Comparison of ENCODE assay signal across 16 mouse cellular contexts in the genomic region with DNA sequence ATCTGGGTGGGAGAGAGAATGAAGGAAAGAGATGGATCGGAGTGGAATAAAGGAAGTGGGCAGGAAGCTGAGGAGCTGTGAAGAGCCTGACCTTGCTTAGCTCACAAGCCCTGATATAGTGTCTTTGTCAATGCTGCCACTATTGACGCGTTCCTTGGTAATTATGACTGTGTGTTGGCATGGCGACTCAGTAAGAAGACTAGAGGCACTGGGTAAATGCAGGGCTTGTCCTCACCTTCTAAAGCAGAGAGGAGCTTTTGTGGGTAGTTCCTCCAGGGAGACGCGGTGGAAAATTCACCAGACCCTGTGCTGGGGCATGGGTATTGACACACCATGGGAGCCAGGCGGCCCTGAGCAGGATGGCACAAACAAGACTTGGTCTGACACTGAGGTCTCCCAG. TPM values are rescaled to one million over a fixed set of nuclear protein-coding genes. Genes with fewer than 3 reads are reported as not detected.
DNase-seq lines count a peak whose midpoint lies in the region; ATAC-seq and TF ChIP-seq lines count a peak whose summit lies in the region.
"Had no signal": no experiment of that assay in that cellular context is flagged by ENCODE, and none has a peak within 500 bp of the region (broad histone marks: within the 10 kb centered on the region; RNA-seq: fewer than 3 reads in every experiment).

No protein-coding gene starts in this region.

- TF ChIP-seq CTCF in left cerebral cortex, adult 2 months (IDR thresholded peaks at IDR 0.05) = no peak
- no peak for TF ChIP-seq CTCF in forebrain, postnatal 0 days (IDR thresholded peaks at IDR 0.05; ENCODE audit: low read depth)

- peak overlapping the region; percentile 80 for H3K9ac ChIP-seq in forebrain, postnatal 0 days
- peak overlapping the region; percentile 29; the same call in 1 of the 2 replicates for H3K9ac ChIP-seq in midbrain, embryonic 11.5 days (ENCODE audit: low read length)
- H3K9ac ChIP-seq in neural tube, embryonic 14.5 days (replicated peaks; ENCODE audit: low read depth, low read length) = no peak overlapping the region; the same call in 1 of the 2 replicates
- H3K9ac ChIP-seq: embryonic facial prominence, embryonic 13.5 days; liver, embryonic 15.5 days had no signal

- H3K4me3 ChIP-seq in left cerebral cortex, adult 2 months = no peak overlapping the region
- no peak overlapping the region for H3K4me3 ChIP-seq in forebrain, postnatal 0 days (ENCODE audit: low read depth, low read length)
- no peak overlapping the region for H3K4me3 ChIP-seq in midbrain, embryonic 11.5 days (ENCODE audit: low read depth, low read length)
- no peak overlapping the region for H3K4me3 ChIP-seq in neural tube, embryonic 14.5 days (ENCODE audit: low read depth, low read length)
- H3K4me3 ChIP-seq: embryonic facial prominence, embryonic 13.5 days; liver, embryonic 15.5 days had no signal

- 15% methylated on average over 7 of the region's 7 CpGs for WGBS in forebrain, postnatal 0 days
- WGBS in midbrain, embryonic 11.5 days = 65% methylated on average over 7 of the region's 7 CpGs
- WGBS in neural tube, embryonic 14.5 days = 17% methylated on average over 7 of the region's 7 CpGs

- peak overlapping the region; percentile 29 for H3K4me2 ChIP-seq in forebrain, postnatal 0 days (ENCODE audit: low read depth)
- no peak overlapping the region for H3K4me2 ChIP-seq in midbrain, embryonic 11.5 days
- peak overlapping the region; percentile 14; the same call in 1 of the 2 replicates for H3K4me2 ChIP-seq in neural tube, embryonic 14.5 days (ENCODE audit: low read depth, low read length)
- H3K4me2 ChIP-seq: embryonic facial prominence, embryonic 13.5 days; liver, embryonic 15.5 days had no signal

- peak in 1 of 2 experiments; percentile 19 for DNase-seq in left cerebral cortex, adult 2 months (ENCODE audit: extremely low spot score in 1 of 2, low spot score in 2 of 2)
- DNase-seq in left cerebral cortex, postnatal 36 days (ENCODE audit: low spot score in 2 of 2) = no peak
- no peak for DNase-seq in forebrain, postnatal 0 days
- DNase-seq in midbrain, embryonic 11.5 days (ENCODE audit: low spot score, missing footprints) = no peak
- no peak for DNase-seq in heart, adult 8-10 months (ENCODE audit: low spot score)
- DNase-seq in lung, postnatal 14 days = no peak
- DNase-seq: cerebellum, adult 2 months; heart, adult 11 months; heart, postnatal 10 days; kidney, adult 11 months; thymus, postnatal 4 days had no signal

- no peaks in the 10 kb centered on the region for H3K27me3 ChIP-seq in forebrain, postnatal 0 days (ENCODE audit: insufficient read depth, low read length)
- H3K27me3 ChIP-seq in midbrain, embryonic 11.5 days (ENCODE audit: control insufficient read depth, insufficient read depth, low read length) = peaks cover 51% of the 10 kb centered on the region
- H3K27me3 ChIP-seq in neural tube, embryonic 14.5 days (ENCODE audit: control insufficient read depth, insufficient read depth, low read length) = no peaks in the 10 kb centered on the region

- H3K9me3 ChIP-seq in forebrain, postnatal 0 days (ENCODE audit: low read length) = no peaks in the 10 kb centered on the region
- H3K9me3 ChIP-seq in midbrain, embryonic 11.5 days (ENCODE audit: control insufficient read depth, low read length) = no peaks in the 10 kb centered on the region
- H3K9me3 ChIP-seq in neural tube, embryonic 14.5 days (ENCODE audit: control insufficient read depth, low read length) = no peaks in the 10 kb centered on the region
- H3K9me3 ChIP-seq: embryonic facial prominence, embryonic 13.5 days; G1E; liver, embryonic 15.5 days had no signal

- intact Hi-C loops in left cerebral cortex, adult 2 months (cut with DNase I) = no loop called here
- intact Hi-C loops in left cerebral cortex, postnatal 36 days (cut with DNase I) = no loop called here

- H3K36me3 ChIP-seq in forebrain, postnatal 0 days (ENCODE audit: insufficient read depth) = peaks cover 14% of the 10 kb centered on the region
- no peaks in the 10 kb centered on the region for H3K36me3 ChIP-seq in midbrain, embryonic 11.5 days (ENCODE audit: control insufficient read depth, insufficient read depth, low read length)
- peaks cover 4% of the 10 kb centered on the region; the same call in 1 of the 2 replicates for H3K36me3 ChIP-seq in neural tube, embryonic 14.5 days (ENCODE audit: control insufficient read depth, insufficient read depth, low read length)
- H3K36me3 ChIP-seq: embryonic facial prominence, embryonic 13.5 days; G1E; liver, embryonic 15.5 days had no signal

- peaks cover 59% of the 10 kb centered on the region for H3K4me1 ChIP-seq in forebrain, postnatal 0 days (ENCODE audit: insufficient read depth)
- peaks cover 56% of the 10 kb centered on the region for H3K4me1 ChIP-seq in midbrain, embryonic 11.5 days (ENCODE audit: control insufficient read depth, insufficient read depth, low read length)
- peaks cover 64% of the 10 kb centered on the region for H3K4me1 ChIP-seq in neural tube, embryonic 14.5 days (ENCODE audit: control insufficient read depth, insufficient read depth, low read length)

- peak; percentile 30 for ATAC-seq in forebrain, postnatal 0 days
- ATAC-seq in midbrain, embryonic 11.5 days (ENCODE audit: low FRiP score) = no peak
- peak; percentile 68 for ATAC-seq in neural tube, embryonic 14.5 days (ENCODE audit: low read depth)
- no peak for ATAC-seq in activated CD4-positive, CD25-positive, alpha-beta regulatory T cell, adult 4 months

- peak overlapping the region; percentile 87 for H3K27ac ChIP-seq in left cerebral cortex, adult 2 months
- H3K27ac ChIP-seq in forebrain, postnatal 0 days (ENCODE audit: low read depth, low read length) = peak overlapping the region; percentile 98
- H3K27ac ChIP-seq in midbrain, embryonic 11.5 days (ENCODE audit: low read depth, low read length) = peak overlapping the region; percentile 67
- peak overlapping the region; percentile 98 for H3K27ac ChIP-seq in neural tube, embryonic 14.5 days (ENCODE audit: low read depth, low read length)
- H3K27ac ChIP-seq: embryonic facial prominence, embryonic 13.5 days; liver, embryonic 15.5 days had no signal

RNA-seq across cellular contexts. Expression of a gene that starts 52.8 kb away (rescaled TPM):
- 100 to 1,000 TPM in 1 of 2 experiments, 10 to 100 TPM in 1; 86.7 to 100 TPM for total RNA-seq in left cerebral cortex, adult 2 months (2021)
- total RNA-seq in left cerebral cortex, postnatal 36 days (2021) = 10 to 100 TPM; 77.8 to 97.5 TPM
- total RNA-seq in forebrain, postnatal 0 days (2014; rRNA removed) = 51.1 and 52.9 TPM in 2 replicates
- polyA plus RNA-seq in forebrain, postnatal 0 days (2015; fragmentation: Nextera tagmentation; extraction: Ambion mirVana) = 17.4 and 19.4 TPM in 2 replicates
- polyA plus RNA-seq in midbrain, embryonic 11.5 days (2014; fragmentation: Nextera tagmentation; extraction: Ambion mirVana) = 24.0 and 26.7 TPM in 2 replicates
- polyA plus RNA-seq in neural tube, embryonic 14.5 days (2014; fragmentation: Nextera tagmentation; extraction: Ambion mirVana) = 23.0 and 30.5 TPM in 2 replicates
- polyA plus RNA-seq in activated CD4-positive, CD25-positive, alpha-beta regulatory T cell, adult 4 months (2017; shearing (Covaris generic)) = 10 to 100 TPM; 22.5 to 23.1 TPM
- 10 to 100 TPM; 65.9 to 72.3 (median 69.9) TPM for total RNA-seq in heart, adult 8-10 months (2022)

Comparison
In these comparisons a context has a peak if more than half of its experiments do, and no peak if none do; other contexts are left out.
1. ATAC-seq: peak in forebrain, postnatal 0 days (single experiment) and neural tube, embryonic 14.5 days (single experiment); none in midbrain, embryonic 11.5 days (single experiment) and activated CD4-positive, CD25-positive, alpha-beta regulatory T cell, adult 4 months (single experiment).
2. Peak in every context shown above with its lines, with median percentiles within 50 percentile points of each other: H3K27ac ChIP-seq.